Mouse (Mus musculus): ENCODE measurements around the gene Cd1d1. TPM values are rescaled to one million over a fixed set of nuclear protein-coding genes. Genes with fewer than 3 reads are reported as not detected.

The Cd1d1 gene
- not detected in 2 replicates for polyA plus RNA-seq (2012)

- TF ChIP-seq GATA1 (IDR thresholded peaks at IDR 0.05; ENCODE audit: low read length) = no peak
These were observed at the start of gene Cd1d1 for GRCm38 (mm10) chr3:86999415-86999740. Gene Cd1d1 (minus strand): TSS chr3:86999441.

- TF ChIP-seq GATA1 (IDR thresholded peaks at IDR 0.05; ENCODE audit: low read length) = no peak
These were observed 48.6 kb upstream of the Cd1d1 start for GRCm38 (mm10) chr3:87047801-87048200.

- TF ChIP-seq GATA1 (IDR thresholded peaks at IDR 0.05; ENCODE audit: low read length) = no peak
These were observed 42.5 kb upstream of the Cd1d1 start for GRCm38 (mm10) chr3:87041733-87042132.

GRCm38 (mm10) chr3:87038500-87038899, 39.3 kb upstream of the Cd1d1 start:
- no peak for TF ChIP-seq GATA1 (IDR thresholded peaks at IDR 0.05; ENCODE audit: low read length)

GRCm38 (mm10) chr3:87034061-87034460, 34.8 kb upstream of the Cd1d1 start:
- TF ChIP-seq GATA1 (IDR thresholded peaks at IDR 0.05; ENCODE audit: low read length) = no peak

- TF ChIP-seq GATA1 (IDR thresholded peaks at IDR 0.05; ENCODE audit: low read length) = no peak
These were observed 34.1 kb upstream of the Cd1d1 start for GRCm38 (mm10) chr3:87033357-87033756.

GRCm38 (mm10) chr3:87030855-87031254, 31.6 kb upstream of the Cd1d1 start:
- TF ChIP-seq GATA1 (IDR thresholded peaks at IDR 0.05; ENCODE audit: low read length) = no peak

GRCm38 (mm10) chr3:87017707-87018106, 18.5 kb upstream of the Cd1d1 start:
- no peak for TF ChIP-seq GATA1 (IDR thresholded peaks at IDR 0.05; ENCODE audit: low read length)

- no peak for TF ChIP-seq GATA1 (IDR thresholded peaks at IDR 0.05; ENCODE audit: low read length)
These were observed 17.8 kb upstream of the Cd1d1 start for GRCm38 (mm10) chr3:87017001-87017400.

- no peak for TF ChIP-seq GATA1 (IDR thresholded peaks at IDR 0.05; ENCODE audit: low read length)
These were observed 16.7 kb upstream of the Cd1d1 start for GRCm38 (mm10) chr3:87015931-87016330.

GRCm38 (mm10) chr3:87000676-87001075, 1.4 kb upstream of the Cd1d1 start:
- TF ChIP-seq GATA1 (IDR thresholded peaks at IDR 0.05; ENCODE audit: low read length) = no peak

GRCm38 (mm10) chr3:87000051-87000450, 810 bp upstream of the Cd1d1 start:
- no peak for TF ChIP-seq GATA1 (IDR thresholded peaks at IDR 0.05; ENCODE audit: low read length)

- TF ChIP-seq GATA1 (IDR thresholded peaks at IDR 0.05; ENCODE audit: low read length) = no peak
These were observed 3.1 kb downstream of the Cd1d1 start for GRCm38 (mm10) chr3:86996111-86996510.

GRCm38 (mm10) chr3:86995381-86995780, 3.9 kb downstream of the Cd1d1 start:
- TF ChIP-seq GATA1 (IDR thresholded peaks at IDR 0.05; ENCODE audit: low read length) = no peak

GRCm38 (mm10) chr3:86986490-86986889, 12.8 kb downstream of the Cd1d1 start:
- no peak for TF ChIP-seq GATA1 (IDR thresholded peaks at IDR 0.05; ENCODE audit: low read length)

- no peak for TF ChIP-seq GATA1 (IDR thresholded peaks at IDR 0.05; ENCODE audit: low read length)
These were observed 15.9 kb downstream of the Cd1d1 start for GRCm38 (mm10) chr3:86983382-86983781.

- no peak for TF ChIP-seq GATA1 (IDR thresholded peaks at IDR 0.05; ENCODE audit: low read length)
These were observed 22.7 kb downstream of the Cd1d1 start for GRCm38 (mm10) chr3:86976546-86976945.

- TF ChIP-seq GATA1 (IDR thresholded peaks at IDR 0.05; ENCODE audit: low read length) = no peak
These were observed 24.1 kb downstream of the Cd1d1 start for GRCm38 (mm10) chr3:86975150-86975549.
